Mouse (Mus musculus) midbrain, embryonic 16.5 days (tissue): ENCODE results near the gene Os9. TPM values are rescaled to one million over a fixed set of nuclear protein-coding genes. Genes with fewer than 3 reads are reported as not detected.
A peak's percentile ranks its signal among the peaks of the same experiment; 100 is the strongest.

Source experiments
- ATAC-seq: fragments of 200-750 bp; cut with Nextera tagmentation; 2 replicates; pipeline ENCODE4 v1.8.0; 2017; ENCODE audit warnings: moderate TSS enrichment
- H3K27ac ChIP-seq: fragments of 300-500 bp; sonication (generic); 2 replicates; pipeline ENCODE4 v1.5.1; 2014; ENCODE audit warnings: mild to moderate bottlenecking, low read length, mixed read lengths
- H3K27me3 ChIP-seq: fragments of 300-500 bp; sonication (generic); 2 replicates; pipeline ENCODE4 v1.6.1; 2014; ENCODE audit warnings: low read depth, low read length, mixed read lengths; ENCODE audit not compliant: control insufficient read depth, insufficient read depth
- H3K36me3 ChIP-seq: fragments of 300-500 bp; sonication (generic); 2 replicates; pipeline ENCODE4 v1.6.1; 2014; ENCODE audit warnings: mild to moderate bottlenecking, low read length, moderate library complexity, mixed read lengths; ENCODE audit not compliant: control insufficient read depth, insufficient read depth
- H3K4me1 ChIP-seq: fragments of 300-500 bp; sonication (generic); 2 replicates; pipeline ENCODE4 v1.6.1; 2014; ENCODE audit warnings: mild to moderate bottlenecking, low read length, mixed read lengths; ENCODE audit not compliant: control insufficient read depth, insufficient read depth
- H3K4me2 ChIP-seq: fragments of 300-500 bp; sonication (generic); 2 replicates; pipeline ENCODE4 v1.6.1; 2014; ENCODE audit warnings: mild to moderate bottlenecking, low read length, mixed read lengths
- H3K4me3 ChIP-seq: fragments of 300-500 bp; sonication (generic); 2 replicates; pipeline ENCODE4 v1.5.1; 2014; ENCODE audit warnings: low read depth, mild to moderate bottlenecking, low read length, moderate library complexity, mixed read lengths
- H3K9ac ChIP-seq: fragments of 300-500 bp; sonication (generic); 2 replicates; pipeline ENCODE4 v1.6.1; 2014; ENCODE audit warnings: low read depth, low read length, mixed read lengths
- H3K9me3 ChIP-seq: fragments of 300-500 bp; sonication (generic); replicated peaks from 2 replicates; pipeline ENCODE4 v1.6.1; 2014; ENCODE audit warnings: mild to moderate bottlenecking, low read length, mixed read lengths; ENCODE audit not compliant: control insufficient read depth, poor library complexity, severe bottlenecking
- WGBS: fragments of 180-500 bp; shearing (Covaris S2); extraction: QIAGEN DNeasy Blood & Tissue Kit; methylation state at CpG from one replicate; pipeline ENCODE4 v1.1.7; 2014; 5-methylcytosine and 5-hydroxymethylcytosine counted together
- polyA plus RNA-seq: library from polyadenylated mRNA; unstranded; fragments of >200 nt; fragmentation: Nextera tagmentation; extraction: Ambion mirVana; gene quantifications from 2 replicates; pipeline ENCODE4 v1.2.1, GENCODE M21; 2015

The Os9 gene
- polyA plus RNA-seq, 1 experiment from 2014 or later: 132 TPM

GRCm38 (mm10) chr10:127061513-127061912 lies 59.4 kb downstream of the Os9 start:
- H3K4me1 ChIP-seq: peaks cover 32% of the 10 kb centered on the region
- WGBS: 70% methylated on average over 2 of the region's 2 CpGs
- H3K9me3 ChIP-seq: no peaks in the 10 kb centered on the region

GRCm38 (mm10) chr10:127061085-127061484 lies 59.8 kb downstream of the Os9 start:
- H3K4me3 ChIP-seq: peak overlapping the region; percentile 85
- H3K27ac ChIP-seq: peak overlapping the region; percentile 89
- 11% methylated on average over 5 of the region's 5 CpGs for WGBS
- peak overlapping the region; percentile 91 for H3K9ac ChIP-seq
- H3K4me2 ChIP-seq: peak overlapping the region; percentile 82
- H3K27me3 ChIP-seq: no peaks in the 10 kb centered on the region
- ATAC-seq: no peak
- peaks cover 25% of the 10 kb centered on the region for H3K36me3 ChIP-seq
- peaks cover 32% of the 10 kb centered on the region for H3K4me1 ChIP-seq
- H3K9me3 ChIP-seq: no peaks in the 10 kb centered on the region

More at GRCm38 (mm10) chr10:127061513-127061912, 59.4 kb downstream of the Os9 start:
- no peak for ATAC-seq
- Histone ChIP-seq H3K9ac (peak overlapping the region; percentile 91), H3K27ac (peak overlapping the region; percentile 89), H3K27me3 (no peaks in the 10 kb centered on the region), H3K4me3 (peak overlapping the region; percentile 85; the same call in 1 of the 2 replicates), H3K36me3 (peaks cover 25% of the 10 kb centered on the region), H3K4me2 (peak overlapping the region; percentile 82)

- Histone ChIP-seq H3K4me3 (peak within 1 kb of the TSS; percentile 85), H3K27me3 (no peaks in the 10 kb centered on the region), H3K27ac (peak within 1 kb of the TSS; percentile 89), H3K36me3 (peaks cover 24% of the 10 kb centered on the region), H3K4me2 (peak within 1 kb of the TSS; percentile 82), H3K4me1 (peaks cover 32% of the 10 kb centered on the region), H3K9ac (peak within 1 kb of the TSS; percentile 91), H3K9me3 (no peaks in the 10 kb centered on the region)
- ATAC-seq: peak; percentile 43
- WGBS: under 1% methylated on average over 46 of the region's 72 CpGs
Measured at GRCm38 (mm10) chr10:127059968-127060916, 60.7 kb downstream of the Os9 start, which contains the start of gene March9. Gene March9 (minus strand): TSS chr10:127060184.

GRCm38 (mm10) chr10:127059174-127059967 lies 61.6 kb downstream of the Os9 start:
- Histone ChIP-seq H3K9me3 (no peaks in the 10 kb centered on the region), H3K27ac (peak overlapping the region; percentile 89), H3K36me3 (peaks cover 26% of the 10 kb centered on the region), H3K9ac (peak overlapping the region; percentile 91), H3K4me2 (peak overlapping the region; percentile 82), H3K4me1 (peaks cover 28% of the 10 kb centered on the region), H3K4me3 (peak overlapping the region; percentile 85), H3K27me3 (no peaks in the 10 kb centered on the region)
- 0 out of 2 replicates have a peak, but pooled peaks have one; percentile 0 for ATAC-seq
- WGBS: under 1% methylated on average over 39 of the region's 92 CpGs

- Histone ChIP-seq H3K36me3 (peaks cover 30% of the 10 kb centered on the region), H3K27me3 (no peaks in the 10 kb centered on the region), H3K4me2 (peak overlapping the region; percentile 82), H3K4me1 (peaks cover 28% of the 10 kb centered on the region), H3K9ac (peak overlapping the region; percentile 91), H3K4me3 (peak overlapping the region; percentile 85), H3K27ac (peak overlapping the region; percentile 89), H3K9me3 (no peaks in the 10 kb centered on the region)
- WGBS: 3% methylated on average over 8 of the region's 8 CpGs
- no peak for ATAC-seq
Measured at GRCm38 (mm10) chr10:127058708-127059107, 62.2 kb downstream of the Os9 start.

- Histone ChIP-seq H3K9me3 (no peaks in the 10 kb centered on the region), H3K27me3 (no peaks in the 10 kb centered on the region), H3K4me1 (peaks cover 28% of the 10 kb centered on the region), H3K27ac (no peak overlapping the region), H3K4me3 (peak overlapping the region; percentile 85), H3K4me2 (peak overlapping the region; percentile 82), H3K9ac (peak overlapping the region; percentile 17; the same call in 1 of the 2 replicates), H3K36me3 (peaks cover 30% of the 10 kb centered on the region)
- WGBS: 0% methylated on average over 9 of the region's 9 CpGs
- ATAC-seq: no peak
Measured at GRCm38 (mm10) chr10:127058161-127058560, 62.8 kb downstream of the Os9 start.

- Histone ChIP-seq H3K27ac (no peak overlapping the region), H3K9ac (no peak overlapping the region), H3K27me3 (peaks cover 5% of the 10 kb centered on the region), H3K9me3 (no peaks in the 10 kb centered on the region), H3K36me3 (peaks cover 30% of the 10 kb centered on the region), H3K4me1 (peaks cover 21% of the 10 kb centered on the region), H3K4me3 (no peak overlapping the region), H3K4me2 (no peak overlapping the region)
- no peak for ATAC-seq
- 90% methylated on average over 20 of the region's 20 CpGs for WGBS
Measured at GRCm38 (mm10) chr10:127056490-127056889, 64.4 kb downstream of the Os9 start.

GRCm38 (mm10) chr10:127055406-127055805 lies 65.5 kb downstream of the Os9 start:
- 88% methylated on average over 8 of the region's 8 CpGs for WGBS
- peaks cover 18% of the 10 kb centered on the region for H3K4me1 ChIP-seq
- no peak overlapping the region for H3K4me3 ChIP-seq
- peaks cover 30% of the 10 kb centered on the region for H3K36me3 ChIP-seq
- no peaks in the 10 kb centered on the region for H3K9me3 ChIP-seq
- H3K27me3 ChIP-seq: peaks cover 16% of the 10 kb centered on the region
- no peak overlapping the region for H3K27ac ChIP-seq
- no peak overlapping the region for H3K4me2 ChIP-seq
- no peak for ATAC-seq
- no peak overlapping the region for H3K9ac ChIP-seq
